Mouse (Mus musculus): ENCODE measurements around the gene Hcn2.

DNA sequence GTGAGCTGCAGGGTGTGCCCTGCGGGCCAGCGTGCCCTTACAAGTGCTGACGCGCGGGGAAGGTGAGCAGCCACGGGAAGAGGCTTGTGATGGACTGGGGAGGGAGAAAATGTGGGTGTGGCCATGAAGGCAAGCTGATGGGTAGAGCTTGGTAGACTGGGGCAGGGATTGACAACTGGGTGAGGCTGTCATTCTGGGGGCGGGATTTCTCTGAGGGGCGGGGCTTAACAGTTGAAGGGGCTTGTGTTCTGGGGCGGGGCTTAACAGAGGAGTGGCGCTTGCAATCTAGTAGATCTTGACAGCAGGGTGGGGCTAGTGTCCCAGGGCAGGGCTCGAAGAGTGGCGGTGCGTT is 64.2 kb downstream of the Hcn2 start:
- TF ChIP-seq POLR2A (IDR thresholded peaks at IDR 0.05; ENCODE audit: control insufficient read depth, extremely low read depth, insufficient read depth, low read length, poor library complexity), result no peak
- TF ChIP-seq CTCF (IDR thresholded peaks at IDR 0.05; ENCODE audit: borderline replicate concordance, control insufficient read depth, extremely low read depth, insufficient read depth, low read length, poor library complexity), result no peak

Data from thymus, adult 2 months (tissue).